Mouse (Mus musculus) right cerebral cortex, postnatal 36 days (tissue): Measurements from ENCODE around the gene Hgf.

Experiments
- DNase-seq, 2 experiments: peaks; one replicate each; pipeline ENCODE4 v3.0.0; 2022; ENCODE audit warnings: low spot score in 2 of 2, mixed read lengths in 1 of 2

Gene Hgf

DNA sequence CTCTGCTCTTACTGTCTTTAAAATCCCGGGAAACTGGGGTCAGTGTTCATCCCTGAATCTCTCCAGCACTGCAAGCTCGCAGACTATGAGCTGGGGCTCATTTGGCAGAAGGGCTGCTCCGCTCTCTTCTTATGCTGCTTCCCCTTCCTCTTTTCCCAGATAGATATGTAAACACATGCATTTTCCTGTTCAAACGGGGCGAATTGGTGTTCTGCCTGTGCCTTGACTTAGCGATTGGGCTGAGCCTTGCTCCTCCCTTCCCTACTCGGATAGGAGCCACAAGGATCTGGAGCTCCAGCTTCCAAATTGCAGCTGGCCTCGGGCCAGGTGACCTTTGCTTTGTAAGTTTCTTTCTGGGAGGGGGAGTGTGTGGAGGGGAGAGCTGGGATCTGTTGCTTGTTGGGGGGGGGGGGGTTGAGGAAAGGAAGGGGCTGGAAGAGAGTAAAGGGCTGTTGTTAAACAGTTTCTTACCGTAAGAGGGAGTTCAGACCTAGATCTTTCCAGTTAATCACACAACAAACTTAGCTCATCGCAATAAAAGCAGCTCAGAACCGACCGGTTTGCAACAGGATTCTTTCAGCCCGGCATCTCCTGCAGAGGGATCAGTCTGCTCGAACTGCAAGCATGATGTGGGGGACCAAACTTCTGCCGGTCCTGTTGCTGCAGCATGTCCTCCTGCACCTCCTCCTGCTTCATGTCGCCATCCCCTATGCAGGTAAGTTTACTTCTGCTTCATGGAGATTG lies at the start of gene Hgf:
Hgf (plus strand) TSS at position 192 of the 744 bp plus-strand sequence.
- DNase-seq = peak in 1 of 2 experiments; percentile 7

DNA sequence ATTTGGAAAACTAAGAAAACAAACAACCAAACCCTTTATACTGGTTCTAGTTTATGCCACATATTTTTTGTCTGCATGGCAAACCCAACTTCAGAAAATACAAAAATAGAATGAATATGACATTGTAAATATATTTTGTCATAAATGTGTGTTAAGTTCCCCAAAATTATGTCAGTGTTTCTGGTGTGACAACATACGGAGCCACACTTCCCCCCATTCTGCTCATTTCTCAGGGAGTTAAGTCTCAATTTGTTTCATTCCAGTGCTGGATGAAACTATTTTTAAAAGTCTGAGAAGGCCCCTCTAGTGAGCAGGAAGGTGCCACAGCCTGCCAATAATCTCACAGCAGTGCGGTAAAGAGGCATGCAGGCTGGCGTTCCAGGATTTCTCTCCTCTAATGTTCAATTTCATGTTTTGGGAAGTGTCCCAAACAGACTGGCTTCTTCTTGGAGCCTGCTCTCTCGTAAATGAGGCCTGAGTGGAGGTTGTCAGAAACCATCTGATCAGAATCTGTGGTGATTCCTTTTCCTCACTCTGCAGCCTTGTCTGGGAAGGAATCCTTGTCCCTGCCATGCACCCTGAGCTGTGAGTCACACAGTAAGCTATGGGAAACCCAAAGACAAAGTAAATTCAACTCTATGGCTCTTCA lies 46.5 kb upstream of the Hgf start:
- no peak for DNase-seq

DNA sequence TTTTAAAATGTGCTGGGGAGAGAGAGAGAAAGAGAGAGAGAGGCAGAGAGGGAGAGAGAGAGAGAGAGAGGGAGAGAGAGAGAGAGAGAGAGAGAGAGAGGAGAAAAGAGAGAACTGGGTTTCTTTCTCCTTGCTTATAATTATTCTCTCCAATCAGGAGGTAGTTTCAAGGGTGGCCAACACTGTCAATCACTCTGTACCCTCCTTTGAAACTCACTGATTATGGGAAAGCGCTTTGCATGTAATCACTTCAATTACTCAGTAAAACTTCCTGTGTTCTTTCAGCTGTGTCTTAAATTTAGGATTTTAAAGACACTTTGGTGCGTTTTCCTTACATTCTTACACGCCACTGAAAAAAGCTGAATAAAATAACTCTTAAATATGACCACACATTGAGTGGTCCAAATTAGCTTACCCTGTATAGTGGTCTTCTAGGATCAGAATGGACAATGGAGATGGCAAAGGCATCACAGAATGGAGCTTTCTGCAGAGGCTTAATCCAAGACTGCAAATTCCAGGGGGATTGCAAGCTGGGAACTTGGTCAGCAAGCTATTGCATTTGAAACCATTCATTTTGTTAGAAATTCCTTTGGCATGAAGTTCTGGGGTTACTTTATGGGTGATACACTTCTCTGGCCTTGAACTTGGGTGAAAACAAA lies 21.5 kb upstream of the Hgf start:
- no peak for DNase-seq

DNA sequence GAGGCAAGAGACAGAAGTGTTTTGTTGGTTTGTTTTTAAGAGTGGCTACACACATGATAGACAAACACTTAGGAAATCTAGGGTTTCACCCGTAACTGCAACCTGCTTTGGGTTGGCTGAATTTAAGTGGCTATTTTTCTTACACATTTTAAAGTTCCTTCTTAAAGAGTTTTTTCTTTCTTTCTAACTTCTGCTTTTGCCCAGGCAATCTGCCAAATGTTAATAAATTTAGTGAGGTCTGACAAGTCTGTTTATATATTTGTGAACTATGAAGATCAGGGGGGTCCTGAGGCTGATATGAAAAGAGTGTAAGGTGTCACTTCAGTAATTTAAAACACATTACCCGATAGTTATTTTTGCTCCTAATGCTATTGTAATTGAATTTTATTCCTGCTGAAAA lies 15.2 kb upstream of the Hgf start:
- no peak for DNase-seq

DNA sequence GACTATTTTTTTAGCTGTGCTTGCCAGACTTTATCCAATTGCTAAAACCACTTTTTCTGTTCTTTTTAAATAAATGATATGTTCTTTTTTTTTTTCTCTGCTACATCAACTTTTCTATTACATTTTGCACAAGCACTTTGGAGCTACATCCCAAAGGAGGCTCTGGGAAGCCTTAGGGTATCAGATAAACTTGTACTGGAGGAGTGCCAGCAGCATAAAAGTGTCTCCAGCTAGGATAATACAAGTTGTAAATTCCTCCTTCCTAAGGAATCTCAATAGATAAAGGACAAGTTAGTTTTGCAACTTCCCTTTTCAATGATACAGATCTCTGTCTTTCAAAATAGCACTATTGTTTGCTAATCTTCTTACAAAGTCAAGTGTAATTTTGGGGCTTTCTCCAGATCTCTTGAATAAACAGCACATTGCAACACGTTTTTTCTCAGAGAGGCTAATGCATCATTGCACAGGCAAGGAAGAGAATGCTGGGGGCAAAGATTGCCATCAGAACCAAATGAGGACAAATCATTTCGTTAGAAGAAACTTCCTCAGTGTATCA lies 11.7 kb upstream of the Hgf start:
- DNase-seq = no peak

DNA sequence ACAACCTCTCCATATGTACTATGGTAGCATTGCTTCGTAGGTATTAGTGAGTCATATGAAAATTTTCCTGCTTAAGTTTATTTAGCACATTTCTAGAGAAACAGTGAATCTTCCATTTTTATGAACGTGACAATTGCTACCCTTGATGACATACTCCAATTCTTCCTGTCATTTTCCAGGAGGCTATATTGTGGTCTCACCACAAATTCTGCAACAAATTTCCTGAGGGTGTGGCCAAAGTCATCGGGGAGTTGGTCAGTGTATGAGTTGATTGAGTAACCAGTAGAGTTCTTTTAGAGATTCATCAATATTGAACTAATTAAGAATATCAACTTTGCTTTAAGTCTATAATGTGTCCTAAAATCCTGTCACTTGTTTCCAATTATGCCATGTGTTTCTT lies 5.8 kb upstream of the Hgf start:
- DNase-seq = no peak

DNA sequence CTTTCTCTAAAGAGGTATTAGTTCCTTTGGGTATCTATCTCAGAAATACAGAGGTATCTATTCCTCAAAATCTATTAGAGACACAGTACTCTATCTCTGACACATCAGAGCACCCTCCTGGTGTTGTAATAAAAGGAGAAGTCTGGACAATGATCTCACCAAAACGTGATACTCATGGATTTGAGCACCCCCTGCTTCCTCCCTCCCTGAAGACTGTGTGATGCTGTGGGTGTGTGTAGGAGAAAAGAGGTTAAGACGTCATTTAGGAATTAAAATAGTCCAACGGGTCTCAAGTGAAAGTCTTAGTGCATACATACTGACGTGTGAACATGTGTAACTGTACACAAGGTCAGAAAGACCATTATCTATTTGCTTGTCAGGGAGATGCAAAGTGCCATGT lies 648 bp upstream of the Hgf start:
- no peak for DNase-seq

DNA sequence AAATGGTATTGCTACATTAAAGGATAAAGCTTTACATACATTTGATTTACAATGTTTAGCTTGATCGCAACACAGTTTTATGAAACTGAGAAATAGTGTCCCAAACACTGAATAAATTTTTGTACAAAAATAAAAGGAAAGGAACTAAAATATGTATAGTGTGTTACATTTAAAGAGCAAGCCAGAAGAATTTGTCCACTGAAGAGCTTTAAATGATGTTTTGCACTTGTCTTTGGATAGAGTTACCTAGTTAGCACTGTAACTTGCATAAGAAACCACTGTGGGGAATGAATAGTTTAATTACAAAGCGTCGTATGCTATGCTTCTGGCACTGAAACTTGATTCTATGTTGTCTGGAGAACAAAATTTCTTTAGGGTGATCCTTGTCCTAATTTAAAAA lies 7.0 kb downstream of the Hgf start:
- no peak for DNase-seq

DNA sequence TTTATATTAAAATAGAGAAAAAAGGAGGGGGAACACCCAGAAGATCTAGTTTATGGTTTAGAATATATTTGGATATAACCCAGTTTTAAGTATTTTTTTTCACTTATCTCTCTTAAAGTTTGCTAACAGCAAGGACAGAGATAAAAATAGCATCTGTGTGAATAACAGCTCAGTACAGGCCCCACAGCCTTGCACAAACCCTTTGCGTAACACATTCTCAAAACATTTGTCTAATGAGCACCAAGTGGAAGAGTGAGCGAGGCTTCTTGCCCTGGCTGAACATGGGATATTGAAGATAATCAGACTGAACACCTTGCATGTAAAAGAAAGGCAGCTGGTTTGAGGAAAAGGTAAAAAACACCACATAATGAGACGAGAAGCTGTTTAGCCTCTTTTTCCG lies 15.7 kb downstream of the Hgf start:
- DNase-seq = no peak

DNA sequence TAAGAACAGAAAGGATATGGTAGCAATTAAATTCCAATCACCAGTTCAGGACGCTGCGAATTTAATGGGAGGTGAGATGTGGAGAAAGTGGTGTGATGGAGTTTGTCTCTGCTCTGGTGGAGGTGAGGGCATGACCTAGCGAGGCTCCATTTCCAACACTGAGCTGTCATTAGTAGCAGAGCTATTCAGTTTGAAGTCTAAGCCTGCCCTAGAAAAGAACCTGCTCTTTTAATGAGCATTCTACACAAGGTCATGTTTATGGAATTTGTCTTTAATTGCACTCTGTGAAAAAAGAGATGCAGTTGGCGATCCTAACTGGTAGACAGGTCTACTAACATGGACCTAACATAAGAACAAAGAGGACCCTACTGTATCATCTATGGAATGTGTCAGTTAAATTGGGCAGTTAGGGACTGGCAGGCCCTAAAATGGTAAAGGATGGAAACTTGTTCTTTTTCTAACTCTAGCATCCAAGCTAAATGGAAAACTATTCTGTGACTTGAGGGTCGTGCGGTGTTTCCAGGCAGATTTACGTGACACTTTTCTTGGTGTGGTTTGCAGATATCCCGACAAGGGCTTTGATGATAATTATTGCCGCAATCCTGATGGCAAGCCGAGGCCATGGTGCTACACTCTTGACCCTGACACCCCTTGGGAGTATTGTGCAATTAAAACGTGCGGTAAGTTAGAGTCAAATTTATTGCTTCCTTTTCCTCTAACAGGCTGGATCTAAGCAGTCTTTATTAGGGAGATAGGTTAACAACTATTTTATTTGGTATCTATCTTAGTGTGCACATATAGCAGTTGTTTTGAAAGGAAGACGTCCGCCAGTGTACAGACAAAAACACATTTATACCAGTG lies 24.8 kb downstream of the Hgf start:
- no peak for DNase-seq

DNA sequence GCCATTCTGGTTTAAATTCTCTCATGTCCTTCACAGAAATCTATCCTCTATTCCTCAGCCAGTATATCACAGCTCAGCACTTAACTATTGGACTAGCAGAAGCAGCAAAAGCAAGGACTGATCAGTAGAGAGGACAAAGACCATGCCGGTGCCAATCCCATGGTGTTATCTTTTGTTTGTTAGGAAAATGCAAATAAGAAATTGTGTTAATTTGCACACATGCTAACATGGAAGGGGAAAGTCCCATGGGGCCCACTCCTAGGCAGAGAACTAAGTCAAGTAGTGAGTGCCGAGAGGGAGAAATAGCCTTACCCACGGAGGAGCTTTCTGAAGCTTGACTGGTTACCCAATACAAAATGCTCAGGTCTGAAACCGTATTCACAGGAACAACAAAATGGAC lies 42.4 kb downstream of the Hgf start:
- DNase-seq = no peak

DNA sequence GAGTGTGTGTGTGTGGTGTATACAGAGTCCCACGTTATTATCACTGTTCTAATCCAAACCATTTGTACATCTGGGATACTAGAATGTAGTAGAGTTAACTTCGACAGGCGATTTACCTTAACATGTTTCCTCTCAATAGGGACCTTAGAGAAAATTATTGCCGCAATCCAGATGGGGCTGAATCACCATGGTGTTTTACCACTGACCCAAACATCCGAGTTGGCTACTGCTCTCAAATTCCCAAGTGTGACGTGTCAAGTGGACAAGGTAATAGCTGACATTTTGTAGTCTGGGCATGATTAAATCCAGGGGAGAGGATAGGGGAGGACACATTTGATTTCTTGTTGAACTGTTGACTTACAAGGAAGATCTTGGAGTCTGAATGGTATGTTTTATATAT lies 44.7 kb downstream of the Hgf start:
- DNase-seq = no peak

DNA sequence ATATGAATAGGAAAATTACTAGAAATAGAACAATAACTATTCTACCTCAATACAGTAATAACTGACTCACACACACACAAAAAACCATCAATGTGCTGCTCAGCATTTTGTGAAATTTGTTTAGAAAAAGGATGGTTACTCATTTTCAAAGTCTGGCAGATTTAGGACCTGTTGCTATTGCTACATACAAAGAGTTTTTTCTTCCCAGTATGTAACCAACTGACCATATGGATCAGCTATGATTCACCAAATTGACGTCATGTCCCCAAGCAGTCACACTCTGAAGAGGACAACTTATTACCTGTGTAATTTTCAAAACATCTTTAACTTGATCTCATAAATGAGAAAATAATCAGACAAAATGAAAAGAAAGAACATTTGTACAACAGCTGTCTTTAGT lies 48.2 kb downstream of the Hgf start:
- DNase-seq = no peak

DNA sequence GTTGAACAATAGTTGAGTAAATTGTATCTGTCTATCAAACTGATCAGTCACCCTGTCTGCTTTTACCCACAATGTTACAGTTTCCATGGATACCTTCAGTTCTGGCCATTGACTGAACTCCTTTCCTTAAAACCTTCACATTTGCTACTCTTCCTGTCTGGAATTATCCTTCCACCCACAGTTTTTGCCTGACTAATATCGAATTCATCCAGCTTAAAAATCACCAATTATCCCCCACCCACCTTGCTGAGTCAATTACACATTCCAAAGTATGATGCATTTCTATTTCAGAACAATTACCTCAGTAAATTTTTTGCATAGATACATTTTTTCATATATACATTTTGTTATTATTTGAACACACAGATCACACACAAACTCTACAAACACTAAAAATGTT lies 79.7 kb downstream of the Hgf start:
- DNase-seq = no peak

DNA sequence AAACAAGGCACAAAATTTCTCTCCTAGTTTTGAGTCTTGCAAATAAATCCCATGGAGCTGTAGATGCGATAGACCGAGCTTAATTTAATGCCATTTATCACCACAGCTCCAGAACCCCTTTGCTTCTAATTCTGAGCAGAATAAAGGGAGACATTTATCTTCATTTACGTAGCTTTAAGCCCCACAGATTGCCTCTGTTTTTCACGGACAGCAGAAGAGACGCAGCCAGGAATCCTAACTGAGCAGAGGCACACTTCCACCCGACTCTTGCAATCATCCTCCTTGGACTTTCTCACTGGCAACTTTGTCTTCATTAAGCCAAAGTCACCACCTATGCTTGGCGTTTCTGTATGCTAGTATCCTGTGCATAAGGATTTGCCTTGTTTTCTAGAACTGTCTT lies 93.1 kb downstream of the Hgf start:
- DNase-seq = no peak

DNA sequence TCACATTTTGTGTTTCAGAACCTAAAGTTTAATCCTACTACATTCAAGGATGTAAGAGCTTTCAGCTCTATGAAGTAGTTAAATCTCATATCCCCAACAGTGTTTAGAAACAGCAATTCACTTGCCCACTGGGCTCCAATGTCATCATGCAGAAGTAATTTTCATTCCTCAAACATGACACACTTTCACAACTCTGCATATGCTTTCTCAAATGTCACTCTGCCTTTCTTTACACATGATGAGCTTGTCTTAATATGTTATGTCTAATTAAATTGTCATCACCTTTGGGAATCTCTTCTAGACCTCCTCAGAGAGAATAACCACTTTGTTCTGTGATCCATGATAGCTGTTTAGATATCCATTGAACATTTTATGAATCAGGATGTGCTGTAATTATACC lies 94.4 kb downstream of the Hgf start:
- DNase-seq = no peak

DNA sequence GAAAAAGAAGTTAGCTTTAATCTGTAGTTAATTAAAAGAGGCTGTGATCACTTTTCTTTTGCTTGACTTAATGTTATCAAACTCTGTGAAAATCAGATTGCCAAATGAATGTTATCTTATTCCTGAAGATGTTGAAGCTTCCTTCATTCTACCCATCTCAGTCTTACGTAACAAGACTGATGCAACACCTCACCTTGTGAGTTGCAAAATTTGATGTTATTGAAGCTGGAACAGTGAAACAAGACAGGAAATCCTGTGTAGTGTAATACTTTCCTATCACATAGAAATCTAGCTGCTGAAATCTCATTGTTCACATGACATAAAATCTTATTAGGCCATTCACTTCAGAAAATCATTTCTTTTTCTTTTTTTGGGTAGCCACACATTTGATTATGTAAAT lies 96.9 kb downstream of the Hgf start:
- no peak for DNase-seq

DNA sequence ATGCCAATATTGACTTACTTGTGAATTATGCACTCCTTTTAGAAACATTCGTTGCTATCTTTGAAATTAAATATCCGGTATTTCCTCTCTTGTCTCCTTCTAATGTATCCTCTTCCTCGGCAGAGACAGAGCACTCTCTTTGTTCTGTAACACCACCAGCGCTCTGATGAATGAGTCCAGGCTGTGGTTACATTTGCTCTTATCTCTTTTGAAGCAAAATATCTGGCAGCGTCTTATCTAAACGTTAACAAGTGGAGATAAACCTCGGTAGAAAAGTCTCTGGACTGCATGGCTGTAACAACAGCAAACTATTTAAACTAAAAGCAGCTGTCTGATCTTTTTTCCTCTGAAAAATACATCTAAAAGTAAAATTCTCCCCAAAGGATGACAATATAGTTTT lies 100.7 kb downstream of the Hgf start:
- no peak for DNase-seq
